Mouse (Mus musculus): ENCODE data around the gene Supt4a. TPM values are rescaled to one million over a fixed set of nuclear protein-coding genes. Genes with fewer than 3 reads are reported as not detected.

Gene Supt4a
- polyA plus RNA-seq, 1 experiment from 2014 or later, result 143 TPM

GRCm38 (mm10) chr11:87772354-87772753 lies 35.0 kb downstream of the Supt4a start:
- Histone ChIP-seq H3K36me3 (ENCODE audit: control insufficient read depth, insufficient read depth, low read length) (no peaks in the 10 kb centered on the region), H3K9me3 (ENCODE audit: control insufficient read depth, low read length) (no peaks in the 10 kb centered on the region), H3K9ac (ENCODE audit: low read length) (no peak overlapping the region), H3K4me3 (ENCODE audit: low read length) (no peak overlapping the region), H3K27me3 (ENCODE audit: control insufficient read depth, insufficient read depth, low read depth, low read length) (no peaks in the 10 kb centered on the region), H3K27ac (ENCODE audit: low read length) (no peak overlapping the region), H3K4me2 (ENCODE audit: low read depth, low read length) (no peak overlapping the region), H3K4me1 (replicated peaks; ENCODE audit: control insufficient read depth, insufficient read depth, low read length) (no peaks in the 10 kb centered on the region)
- no peak for ATAC-seq (ENCODE audit: low read depth)
- WGBS, result 82% methylated on average over 3 of the region's 3 CpGs

GRCm38 (mm10) chr11:87778100-87778765 lies 40.9 kb downstream of the Supt4a start:
- 4% methylated on average over 32 of the region's 32 CpGs for WGBS
- no peaks in the 10 kb centered on the region; the same call in 1 of the 2 replicates for H3K27me3 ChIP-seq (ENCODE audit: control insufficient read depth, insufficient read depth, low read depth, low read length)
- peak; percentile 96 for ATAC-seq (ENCODE audit: low read depth)
- peak overlapping the region; percentile 52 for H3K4me3 ChIP-seq (ENCODE audit: low read length)
- peaks cover 8% of the 10 kb centered on the region for H3K4me1 ChIP-seq (replicated peaks; ENCODE audit: control insufficient read depth, insufficient read depth, low read length)
- H3K4me2 ChIP-seq (ENCODE audit: low read depth, low read length), result peak overlapping the region; percentile 81
- peak overlapping the region; percentile 72 for H3K9ac ChIP-seq (ENCODE audit: low read length)
- H3K36me3 ChIP-seq (ENCODE audit: control insufficient read depth, insufficient read depth, low read length), result no peaks in the 10 kb centered on the region
- H3K27ac ChIP-seq (ENCODE audit: low read length), result no peak overlapping the region
- no peaks in the 10 kb centered on the region for H3K9me3 ChIP-seq (ENCODE audit: control insufficient read depth, low read length)

- no peaks in the 10 kb centered on the region for H3K36me3 ChIP-seq (ENCODE audit: control insufficient read depth, insufficient read depth, low read length)
- peaks cover 8% of the 10 kb centered on the region for H3K4me1 ChIP-seq (replicated peaks; ENCODE audit: control insufficient read depth, insufficient read depth, low read length)
- H3K4me3 ChIP-seq (ENCODE audit: low read length), result peak overlapping the region; percentile 52; the same call in 1 of the 2 replicates
- H3K9me3 ChIP-seq (ENCODE audit: control insufficient read depth, low read length), result no peaks in the 10 kb centered on the region
- H3K27ac ChIP-seq (ENCODE audit: low read length), result no peak overlapping the region
- ATAC-seq (ENCODE audit: low read depth), result no peak; the same call in 1 of the 2 replicates
- 40% methylated on average over 12 of the region's 12 CpGs for WGBS
- H3K9ac ChIP-seq (ENCODE audit: low read length), result no peak overlapping the region
- H3K4me2 ChIP-seq (ENCODE audit: low read depth, low read length), result peak overlapping the region; percentile 81
- H3K27me3 ChIP-seq (ENCODE audit: control insufficient read depth, insufficient read depth, low read depth, low read length), result no peaks in the 10 kb centered on the region; the same call in 1 of the 2 replicates
Observed at GRCm38 (mm10) chr11:87778915-87779314, 41.6 kb downstream of the Supt4a start.

GRCm38 (mm10) chr11:87779392-87779791 lies 42.0 kb downstream of the Supt4a start:
- H3K4me1 ChIP-seq (replicated peaks; ENCODE audit: control insufficient read depth, insufficient read depth, low read length), result peaks cover 8% of the 10 kb centered on the region
- no peak for ATAC-seq (ENCODE audit: low read depth)
- WGBS, result 78% methylated on average over 4 of the region's 4 CpGs
- no peak overlapping the region for H3K27ac ChIP-seq (ENCODE audit: low read length)
- H3K9me3 ChIP-seq (ENCODE audit: control insufficient read depth, low read length), result no peaks in the 10 kb centered on the region
- no peak overlapping the region for H3K4me2 ChIP-seq (ENCODE audit: low read depth, low read length)
- H3K36me3 ChIP-seq (ENCODE audit: control insufficient read depth, insufficient read depth, low read length), result no peaks in the 10 kb centered on the region
- H3K27me3 ChIP-seq (ENCODE audit: control insufficient read depth, insufficient read depth, low read depth, low read length), result no peaks in the 10 kb centered on the region; the same call in 1 of the 2 replicates
- no peak overlapping the region for H3K9ac ChIP-seq (ENCODE audit: low read length)
- H3K4me3 ChIP-seq (ENCODE audit: low read length), result no peak overlapping the region

- no peak overlapping the region for H3K4me3 ChIP-seq (ENCODE audit: low read length)
- WGBS, result 69% methylated on average over 8 of the region's 8 CpGs
- no peak overlapping the region for H3K9ac ChIP-seq (ENCODE audit: low read length)
- no peaks in the 10 kb centered on the region; the same call in 1 of the 2 replicates for H3K27me3 ChIP-seq (ENCODE audit: control insufficient read depth, insufficient read depth, low read depth, low read length)
- no peak for ATAC-seq (ENCODE audit: low read depth)
- H3K27ac ChIP-seq (ENCODE audit: low read length), result no peak overlapping the region
- H3K4me1 ChIP-seq (replicated peaks; ENCODE audit: control insufficient read depth, insufficient read depth, low read length), result peaks cover 8% of the 10 kb centered on the region
- H3K36me3 ChIP-seq (ENCODE audit: control insufficient read depth, insufficient read depth, low read length), result no peaks in the 10 kb centered on the region
- H3K9me3 ChIP-seq (ENCODE audit: control insufficient read depth, low read length), result no peaks in the 10 kb centered on the region
- no peak overlapping the region for H3K4me2 ChIP-seq (ENCODE audit: low read depth, low read length)
Observed at GRCm38 (mm10) chr11:87780130-87780529, 42.8 kb downstream of the Supt4a start.

- Histone ChIP-seq H3K27ac (ENCODE audit: low read length) (no peak overlapping the region), H3K27me3 (ENCODE audit: control insufficient read depth, insufficient read depth, low read depth, low read length) (no peaks in the 10 kb centered on the region), H3K9ac (ENCODE audit: low read length) (no peak overlapping the region), H3K4me1 (replicated peaks; ENCODE audit: control insufficient read depth, insufficient read depth, low read length) (no peaks in the 10 kb centered on the region), H3K36me3 (ENCODE audit: control insufficient read depth, insufficient read depth, low read length) (no peaks in the 10 kb centered on the region), H3K4me3 (ENCODE audit: low read length) (no peak overlapping the region), H3K9me3 (ENCODE audit: control insufficient read depth, low read length) (no peaks in the 10 kb centered on the region), H3K4me2 (ENCODE audit: low read depth, low read length) (no peak overlapping the region)
- no peak for ATAC-seq (ENCODE audit: low read depth)
- 81% methylated on average over 6 of the region's 6 CpGs for WGBS
Observed at GRCm38 (mm10) chr11:87790088-87790487, 52.7 kb downstream of the Supt4a start.

MicroRNAs encoded within 50 kb of the gene (microRNA counts, 519-probe panel; counts per million panel counts)
- microRNA mmu-miR-142-3p (4,213 counts per million, percentile 85 among the panel's probes with 10 or more counts), microRNA mmu-miR-142-5p (3,808 counts per million, percentile 77 among the panel's probes with 10 or more counts)

Small RNA genes within 50 kb of the gene (microRNA-seq; reads per million reads assigned to microRNA genes)
- not detected for gene Mir142
- not detected for gene Mir142b

Other genes starting within 250 kb of the Supt4a start
- not detected in 2 replicates for gene Gm11492, start 170.9 kb upstream of the Supt4a start, polyA plus RNA-seq (2015; fragmentation: Nextera tagmentation; extraction: Ambion mirVana)
- gene Sept4, start 168.6 kb upstream of the Supt4a start, polyA plus RNA-seq (2015; fragmentation: Nextera tagmentation; extraction: Ambion mirVana), result 96.9 and 111 TPM in 2 replicates
- 33.5 and 33.9 TPM in 2 replicates for gene Mtmr4, start 145.4 kb upstream of the Supt4a start, polyA plus RNA-seq (2015; fragmentation: Nextera tagmentation; extraction: Ambion mirVana)
- gene Hsf5, start 120.4 kb upstream of the Supt4a start, polyA plus RNA-seq (2015; fragmentation: Nextera tagmentation; extraction: Ambion mirVana), result 0.25 and 0.26 TPM in 2 replicates
- gene Rnf43, start 74.8 kb upstream of the Supt4a start, polyA plus RNA-seq (2015; fragmentation: Nextera tagmentation; extraction: Ambion mirVana), result 15.8 and 16.5 TPM in 2 replicates
- 1.6 and 2.3 TPM in 2 replicates for gene Tspoap1, start 23.0 kb downstream of the Supt4a start, polyA plus RNA-seq (2015; fragmentation: Nextera tagmentation; extraction: Ambion mirVana)
- gene Mpo, start 56.0 kb downstream of the Supt4a start, polyA plus RNA-seq (2015; fragmentation: Nextera tagmentation; extraction: Ambion mirVana), result 0.64 and 3.4 TPM in 2 replicates
- gene Lpo, start 90.7 kb downstream of the Supt4a start, polyA plus RNA-seq (2015; fragmentation: Nextera tagmentation; extraction: Ambion mirVana), result 0.23 TPM in 1 of 2 replicates, not detected in the other
- 14.7 and 15.5 TPM in 2 replicates for gene Mks1, start 115.7 kb downstream of the Supt4a start, polyA plus RNA-seq (2015; fragmentation: Nextera tagmentation; extraction: Ambion mirVana)
- not detected in 2 replicates for gene Epx, start 138.0 kb downstream of the Supt4a start, polyA plus RNA-seq (2015; fragmentation: Nextera tagmentation; extraction: Ambion mirVana)
- gene Olfr462, start 154.7 kb downstream of the Supt4a start, polyA plus RNA-seq (2015; fragmentation: Nextera tagmentation; extraction: Ambion mirVana), result not detected in 2 replicates
- gene Olfr463, start 159.8 kb downstream of the Supt4a start, polyA plus RNA-seq (2015; fragmentation: Nextera tagmentation; extraction: Ambion mirVana), result not detected in 2 replicates
- gene Olfr464, start 183.4 kb downstream of the Supt4a start, polyA plus RNA-seq (2015; fragmentation: Nextera tagmentation; extraction: Ambion mirVana), result not detected in 2 replicates
- gene Dynll2, start 250.0 kb downstream of the Supt4a start, polyA plus RNA-seq (2015; fragmentation: Nextera tagmentation; extraction: Ambion mirVana), result 23.4 and 24.5 TPM in 2 replicates

All from lung, embryonic 16.5 days (tissue).